Mouse (Mus musculus): ENCODE data around the gene Elof1. TPM values are rescaled to one million over a fixed set of nuclear protein-coding genes. Genes with fewer than 3 reads are reported as not detected.

Gene Elof1
- polyA plus RNA-seq, 1 experiment, result 95.3 TPM

- Histone ChIP-seq H3K36me3 (ENCODE audit: control insufficient read depth, insufficient read depth) (no peaks in the 10 kb centered on the region), H3K79me2 (ENCODE audit: control insufficient read depth, insufficient read depth) (no peaks in the 10 kb centered on the region), H3K27me3 (ENCODE audit: control insufficient read depth, insufficient read depth, insufficient read length) (peaks cover 9% of the 10 kb centered on the region), H3K4me2 (ENCODE audit: low read depth) (no peak overlapping the region), H3K4me3 (no peak overlapping the region), H3ac (ENCODE audit: control insufficient read depth, insufficient read length) (no peak overlapping the region)
- TF ChIP-seq POLR2AphosphoS2 (IDR thresholded peaks at IDR 0.05; ENCODE audit: insufficient read length, low read depth) (no peak), TCF3 (IDR thresholded peaks at IDR 0.05; ENCODE audit: insufficient read length, low read depth) (no peak), MYOD1 (IDR thresholded peaks at IDR 0.05; ENCODE audit: control insufficient read depth in 1 of 3, insufficient read length in 2 of 3, low read depth in 2 of 3) (no peak), CEBPB (IDR thresholded peaks at IDR 0.05; ENCODE audit: insufficient read depth, poor library complexity, severe bottlenecking) (no peak), REST (IDR thresholded peaks at IDR 0.05; ENCODE audit: insufficient read depth, insufficient read length) (no peak), MAX (IDR thresholded peaks at IDR 0.05; ENCODE audit: low read depth) (no peak), E2F4 (IDR thresholded peaks at IDR 0.05; ENCODE audit: insufficient read depth) (no peak), TCF12 (IDR thresholded peaks at IDR 0.05; ENCODE audit: insufficient read depth, poor library complexity, severe bottlenecking) (no peak), USF1 (IDR thresholded peaks at IDR 0.05; ENCODE audit: low read depth) (no peak), SRF (IDR thresholded peaks at IDR 0.05; ENCODE audit: control insufficient read depth, insufficient read length, low read depth) (no peak), MYOG (IDR thresholded peaks at IDR 0.05; ENCODE audit: control insufficient read depth in 1 of 3, insufficient read depth in 1 of 3, insufficient read length in 2 of 3, low read depth in 2 of 3) (no peak), POLR2A (IDR thresholded peaks at IDR 0.05; ENCODE audit: insufficient read length, low read depth) (no peak)
Measured at GRCm38 (mm10) chr9:22123069-22123609, 6.2 kb upstream of the Elof1 start.

- H3K36me3 ChIP-seq (ENCODE audit: control insufficient read depth, insufficient read depth), result no peaks in the 10 kb centered on the region
- no peak overlapping the region for H3K4me2 ChIP-seq (ENCODE audit: low read depth)
- H3K27me3 ChIP-seq (ENCODE audit: control insufficient read depth, insufficient read depth, insufficient read length), result peaks cover 9% of the 10 kb centered on the region
- H3ac ChIP-seq (ENCODE audit: control insufficient read depth, insufficient read length), result no peak overlapping the region
- TF ChIP-seq TCF12 (IDR thresholded peaks at IDR 0.05; ENCODE audit: insufficient read depth, poor library complexity, severe bottlenecking) (no peak), USF1 (IDR thresholded peaks at IDR 0.05; ENCODE audit: low read depth) (no peak), SRF (IDR thresholded peaks at IDR 0.05; ENCODE audit: control insufficient read depth, insufficient read length, low read depth) (no peak), CEBPB (IDR thresholded peaks at IDR 0.05; ENCODE audit: insufficient read depth, poor library complexity, severe bottlenecking) (no peak), MYOG (IDR thresholded peaks at IDR 0.05; ENCODE audit: control insufficient read depth in 1 of 3, insufficient read depth in 1 of 3, insufficient read length in 2 of 3, low read depth in 2 of 3) (no peak), POLR2AphosphoS2 (IDR thresholded peaks at IDR 0.05; ENCODE audit: insufficient read length, low read depth) (no peak), REST (IDR thresholded peaks at IDR 0.05; ENCODE audit: insufficient read depth, insufficient read length) (no peak), E2F4 (IDR thresholded peaks at IDR 0.05; ENCODE audit: insufficient read depth) (no peak), TCF3 (IDR thresholded peaks at IDR 0.05; ENCODE audit: insufficient read length, low read depth) (no peak), MAX (IDR thresholded peaks at IDR 0.05; ENCODE audit: low read depth) (no peak), MYOD1 (IDR thresholded peaks at IDR 0.05; ENCODE audit: control insufficient read depth in 1 of 3, insufficient read length in 2 of 3, low read depth in 2 of 3) (no peak), POLR2A (IDR thresholded peaks at IDR 0.05; ENCODE audit: insufficient read length, low read depth) (no peak)
- no peak overlapping the region for H3K4me3 ChIP-seq
- H3K79me2 ChIP-seq (ENCODE audit: control insufficient read depth, insufficient read depth), result no peaks in the 10 kb centered on the region
Measured at GRCm38 (mm10) chr9:22122005-22122404, 5.0 kb upstream of the Elof1 start.

- no peak for TF ChIP-seq SRF (IDR thresholded peaks at IDR 0.05; ENCODE audit: control insufficient read depth, insufficient read length, low read depth)
- no peak for TF ChIP-seq POLR2AphosphoS2 (IDR thresholded peaks at IDR 0.05; ENCODE audit: insufficient read length, low read depth)
- no peak for TF ChIP-seq POLR2A (IDR thresholded peaks at IDR 0.05; ENCODE audit: insufficient read length, low read depth)
- TF ChIP-seq E2F4 (IDR thresholded peaks at IDR 0.05; ENCODE audit: insufficient read depth), result no peak
- no peak for TF ChIP-seq USF1 (IDR thresholded peaks at IDR 0.05; ENCODE audit: low read depth)
- TF ChIP-seq TCF3 (IDR thresholded peaks at IDR 0.05; ENCODE audit: insufficient read length, low read depth), result no peak
- Histone ChIP-seq H3K36me3 (ENCODE audit: control insufficient read depth, insufficient read depth) (no peaks in the 10 kb centered on the region), H3K27me3 (ENCODE audit: control insufficient read depth, insufficient read depth, insufficient read length) (peaks cover 9% of the 10 kb centered on the region), H3K4me3 (no peak overlapping the region), H3K79me2 (ENCODE audit: control insufficient read depth, insufficient read depth) (peaks cover 2% of the 10 kb centered on the region), H3ac (ENCODE audit: control insufficient read depth, insufficient read length) (no peak overlapping the region), H3K4me2 (ENCODE audit: low read depth) (no peak overlapping the region)
Measured at GRCm38 (mm10) chr9:22121545-22121944, 4.6 kb upstream of the Elof1 start.

GRCm38 (mm10) chr9:22119543-22119942 lies 2.6 kb upstream of the Elof1 start:
- H3K79me2 ChIP-seq (ENCODE audit: control insufficient read depth, insufficient read depth), result peaks cover 14% of the 10 kb centered on the region
- H3K4me3 ChIP-seq, result no peak overlapping the region
- TF ChIP-seq USF1 (IDR thresholded peaks at IDR 0.05; ENCODE audit: low read depth) (no peak), TCF3 (IDR thresholded peaks at IDR 0.05; ENCODE audit: insufficient read length, low read depth) (no peak), SRF (IDR thresholded peaks at IDR 0.05; ENCODE audit: control insufficient read depth, insufficient read length, low read depth) (no peak), CEBPB (IDR thresholded peaks at IDR 0.05; ENCODE audit: insufficient read depth, poor library complexity, severe bottlenecking) (no peak), POLR2AphosphoS2 (IDR thresholded peaks at IDR 0.05; ENCODE audit: insufficient read length, low read depth) (no peak)
- no peak overlapping the region for H3K4me2 ChIP-seq (ENCODE audit: low read depth)
- H3K27me3 ChIP-seq (ENCODE audit: control insufficient read depth, insufficient read depth, insufficient read length), result peaks cover 9% of the 10 kb centered on the region
- H3K36me3 ChIP-seq (ENCODE audit: control insufficient read depth, insufficient read depth), result no peaks in the 10 kb centered on the region
- H3ac ChIP-seq (ENCODE audit: control insufficient read depth, insufficient read length), result no peak overlapping the region

- Histone ChIP-seq H3K36me3 (ENCODE audit: control insufficient read depth, insufficient read depth) (peaks cover 7% of the 10 kb centered on the region), H3K27me3 (ENCODE audit: control insufficient read depth, insufficient read depth, insufficient read length) (peaks cover 9% of the 10 kb centered on the region), H3ac (ENCODE audit: control insufficient read depth, insufficient read length) (peak overlapping the region; percentile 24), H3K4me3 (peak overlapping the region; percentile 44), H3K79me2 (ENCODE audit: control insufficient read depth, insufficient read depth) (peaks cover 14% of the 10 kb centered on the region), H3K4me2 (ENCODE audit: low read depth) (peak overlapping the region; percentile 96)
- TF ChIP-seq MAX (IDR thresholded peaks at IDR 0.05; ENCODE audit: low read depth), result no peak
- TF ChIP-seq TCF12 (IDR thresholded peaks at IDR 0.05; ENCODE audit: insufficient read depth, poor library complexity, severe bottlenecking), result no peak
- TF ChIP-seq CEBPB (IDR thresholded peaks at IDR 0.05; ENCODE audit: insufficient read depth, poor library complexity, severe bottlenecking), result no peak
- TF ChIP-seq MYOG (IDR thresholded peaks at IDR 0.05; ENCODE audit: control insufficient read depth in 1 of 3, insufficient read depth in 1 of 3, insufficient read length in 2 of 3, low read depth in 2 of 3), result no peak
- no peak for TF ChIP-seq TCF3 (IDR thresholded peaks at IDR 0.05; ENCODE audit: insufficient read length, low read depth)
- TF ChIP-seq POLR2AphosphoS2 (IDR thresholded peaks at IDR 0.05; ENCODE audit: insufficient read length, low read depth), result no peak
Measured at GRCm38 (mm10) chr9:22117754-22118456, 933 bp upstream of the Elof1 start.
